Mouse (Mus musculus): ENCODE measurements around the gene Srgap2.

GRCm38 (mm10) chr1:131378914-131379474 is 148.2 kb downstream of the Srgap2 start:
- TF ChIP-seq CTCF (IDR thresholded peaks at IDR 0.05; ENCODE audit: low read depth, low read length): no peak
- no peak for TF ChIP-seq POLR2A (IDR thresholded peaks at IDR 0.05; ENCODE audit: insufficient read depth, low read length)
- no peak for TF ChIP-seq EP300 (IDR thresholded peaks at IDR 0.05; ENCODE audit: insufficient read depth, low read depth, low read length)

All from ES-Bruce4 (cell line).